Mouse (Mus musculus) liver (tissue): Measurements from ENCODE around the gene Dlgap1.

Source experiments
- DNase-seq: peaks from one replicate; pipeline ENCODE4 v3.0.0-alpha.2; 2020; ENCODE audit warnings: mixed read lengths

Dlgap1 gene

GRCm38 (mm10) chr17:70633181-70633944 is 664.5 kb downstream of the Dlgap1 start:
- DNase-seq: peak; percentile 47

- no peak for DNase-seq
Measured at GRCm38 (mm10) chr17:70643211-70643610, 674.3 kb downstream of the Dlgap1 start.

GRCm38 (mm10) chr17:70646641-70647040 is 677.8 kb downstream of the Dlgap1 start:
- DNase-seq: no peak

GRCm38 (mm10) chr17:70661382-70661781 is 692.5 kb downstream of the Dlgap1 start:
- no peak for DNase-seq

- no peak for DNase-seq
Measured at GRCm38 (mm10) chr17:70663992-70664391, 695.1 kb downstream of the Dlgap1 start.

GRCm38 (mm10) chr17:70664484-70665040 is 695.7 kb downstream of the Dlgap1 start:
- DNase-seq: no peak

GRCm38 (mm10) chr17:70673985-70674384 is 705.1 kb downstream of the Dlgap1 start:
- no peak for DNase-seq

GRCm38 (mm10) chr17:70676522-70676921 is 707.6 kb downstream of the Dlgap1 start:
- no peak for DNase-seq

GRCm38 (mm10) chr17:70683561-70684167 is 714.8 kb downstream of the Dlgap1 start:
- DNase-seq: peak; percentile 57

- DNase-seq: no peak
Measured at GRCm38 (mm10) chr17:70690174-70690573, 721.3 kb downstream of the Dlgap1 start.

GRCm38 (mm10) chr17:70690598-70690997 is 721.7 kb downstream of the Dlgap1 start:
- no peak for DNase-seq

- DNase-seq: peak; percentile 65
Measured at GRCm38 (mm10) chr17:70706976-70707818, 738.3 kb downstream of the Dlgap1 start.

- no peak for DNase-seq
Measured at GRCm38 (mm10) chr17:70707819-70708140, 738.9 kb downstream of the Dlgap1 start.

GRCm38 (mm10) chr17:70709545-70709944 is 740.7 kb downstream of the Dlgap1 start:
- no peak for DNase-seq

GRCm38 (mm10) chr17:70713470-70713869 is 744.6 kb downstream of the Dlgap1 start:
- DNase-seq: no peak

GRCm38 (mm10) chr17:70719684-70720324 is 750.9 kb downstream of the Dlgap1 start:
- no peak for DNase-seq

- peak; percentile 10 for DNase-seq
Measured at GRCm38 (mm10) chr17:70720766-70721165, 751.9 kb downstream of the Dlgap1 start.

- DNase-seq: no peak
Measured at GRCm38 (mm10) chr17:70722146-70722545, 753.3 kb downstream of the Dlgap1 start.

- peak; percentile 41 for DNase-seq
Measured at GRCm38 (mm10) chr17:70728719-70729281, 759.9 kb downstream of the Dlgap1 start.

GRCm38 (mm10) chr17:70734728-70735127 is 765.9 kb downstream of the Dlgap1 start:
- no peak for DNase-seq

- no peak for DNase-seq
Measured at GRCm38 (mm10) chr17:70735396-70735795, 766.5 kb downstream of the Dlgap1 start.

- DNase-seq: peak; percentile 36
Measured at GRCm38 (mm10) chr17:70737424-70737823, 768.6 kb downstream of the Dlgap1 start.
